Mouse (Mus musculus): Measurements from ENCODE around the gene Celf5.

Celf5 gene

DNA sequence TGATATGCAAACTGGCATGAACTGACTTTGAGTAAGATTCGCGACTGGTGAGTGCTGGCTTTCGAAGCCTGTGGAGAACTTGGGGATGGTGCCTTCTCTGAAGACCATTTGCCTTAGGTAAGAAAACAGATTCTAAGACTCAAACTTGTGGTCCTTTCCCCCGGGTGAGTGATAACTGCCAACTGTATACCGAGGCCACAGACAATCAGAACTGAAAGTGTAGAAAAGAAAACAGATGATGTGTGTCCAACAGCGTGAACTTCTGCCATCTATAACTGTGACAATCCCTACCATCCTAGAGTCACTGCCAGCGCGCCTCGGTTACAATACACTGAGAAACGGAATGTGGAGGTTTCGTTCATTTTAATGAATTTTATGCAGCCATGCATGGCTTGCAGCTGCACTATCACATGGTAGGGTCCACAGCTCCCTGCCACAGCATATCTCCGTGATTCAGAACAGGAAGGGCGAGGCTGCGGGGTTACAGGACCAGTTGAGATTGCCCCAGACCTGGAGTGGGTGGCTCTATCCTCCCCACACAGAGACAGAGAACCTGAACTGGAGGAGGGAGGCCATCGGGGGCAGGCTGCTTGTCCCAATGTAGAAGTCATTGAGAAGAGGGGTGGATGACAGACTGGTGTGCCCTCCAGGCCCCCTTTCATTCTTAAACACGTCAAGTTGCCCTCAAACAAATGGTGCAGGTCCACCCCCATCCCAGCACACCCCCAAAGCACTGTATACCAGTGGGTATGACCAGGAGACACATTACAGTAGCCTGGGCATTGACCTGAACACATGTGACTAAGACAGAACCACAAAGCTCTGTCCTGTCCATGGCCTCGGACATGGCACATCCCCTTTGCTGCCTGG lies 15.1 kb upstream of the Celf5 start:
- in situ Hi-C loops (cut with MboI), result loop anchor here (5.0 kb wide), 1 partner anchor 35 kb away; no protein-coding TSS in a partner anchor

DNA sequence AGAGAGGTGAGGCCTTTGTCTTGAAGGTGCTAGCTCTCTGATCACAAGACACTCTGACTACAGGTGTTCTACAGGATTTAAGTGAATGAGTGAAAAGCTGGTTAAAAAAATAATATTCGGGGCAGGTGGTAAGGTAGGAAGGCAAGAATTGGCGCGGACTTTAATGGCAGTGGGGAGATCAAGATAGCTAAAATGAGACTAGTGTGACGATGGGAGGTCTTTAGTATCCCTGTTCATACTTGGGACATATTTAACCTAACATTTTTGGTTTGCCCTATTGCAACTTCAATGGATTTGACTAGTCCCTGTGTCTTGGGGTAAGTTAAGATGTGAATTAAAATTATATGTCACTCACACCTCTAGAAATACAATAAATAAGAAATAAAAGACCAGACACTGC lies 14.5 kb upstream of the Celf5 start:
- in situ Hi-C loops (cut with MboI), result loop anchor here (5.0 kb wide), 1 partner anchor 35 kb away; no protein-coding TSS in a partner anchor

DNA sequence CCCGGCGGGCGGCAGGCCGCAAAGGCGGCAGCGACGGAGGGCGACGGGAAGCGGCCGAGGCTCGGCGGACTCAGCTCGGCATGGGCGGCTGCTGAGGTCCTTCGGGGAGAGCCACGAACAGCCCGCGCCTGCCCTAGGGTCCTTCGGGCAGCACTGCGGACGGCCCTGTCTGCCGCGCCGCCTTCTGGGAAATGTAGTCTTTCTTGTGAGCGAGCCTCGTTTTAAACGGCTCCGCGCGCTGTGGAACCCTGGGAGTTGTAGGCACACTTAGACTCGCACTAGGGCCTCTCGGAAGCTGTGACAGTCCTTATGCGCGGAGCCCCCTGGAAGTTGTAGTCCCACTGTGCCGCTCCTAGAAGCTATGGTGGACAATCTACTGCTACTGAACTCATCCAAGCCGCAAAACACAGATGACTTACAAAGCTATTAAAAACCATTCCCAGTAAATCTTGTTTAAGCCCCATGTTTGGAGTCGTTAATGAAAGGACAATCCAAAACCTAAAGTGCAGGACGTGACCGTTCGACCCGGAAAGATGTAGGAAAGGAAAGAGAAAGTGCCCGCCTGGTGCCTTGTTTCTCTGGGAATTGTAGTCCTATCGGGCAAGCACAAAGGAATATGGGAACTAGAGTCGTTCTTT lies 13.9 kb upstream of the Celf5 start, which contains the start of gene Ncln:
Gene Ncln, minus strand, starts transcription at position 129 of the 638 bp plus-strand sequence.
- in situ Hi-C loops (cut with MboI), result loop anchor here (5.0 kb wide), 1 partner anchor 36 kb away; no protein-coding TSS in a partner anchor

DNA sequence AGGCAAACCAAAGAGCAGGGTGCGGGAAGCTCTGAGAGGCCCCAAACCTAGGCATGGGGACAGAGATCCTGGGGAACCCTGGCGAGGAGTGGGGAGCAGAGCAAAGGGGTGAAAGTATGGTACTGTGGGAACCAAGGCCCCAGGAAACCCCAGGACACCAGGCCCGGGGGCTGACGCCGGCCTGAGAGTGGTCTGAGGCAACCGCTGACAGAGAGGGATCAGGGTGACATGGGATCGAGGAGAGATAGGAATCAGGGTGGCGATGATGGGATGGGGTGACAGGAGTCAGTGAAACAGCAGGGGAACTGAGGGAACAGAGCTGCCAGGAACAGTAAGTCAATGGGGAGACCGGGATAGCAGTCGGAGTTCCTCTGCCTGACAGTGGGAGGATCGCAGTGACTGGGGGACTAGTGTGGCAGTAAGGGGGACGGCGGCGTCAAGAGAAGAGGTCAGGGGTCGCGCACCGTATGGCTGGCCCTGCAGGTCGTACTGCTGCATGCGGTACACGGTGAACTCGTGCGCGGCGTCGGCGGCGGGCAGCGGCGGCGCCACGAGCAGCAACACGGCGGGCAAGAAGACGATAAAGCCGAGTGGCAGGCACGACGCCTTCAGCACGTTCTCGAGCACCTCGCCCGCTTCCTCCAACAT lies 13.2 kb upstream of the Celf5 start:
- in situ Hi-C loops (cut with MboI), result loop anchor here (5.0 kb wide), 1 partner anchor 37 kb away; no protein-coding TSS in a partner anchor

DNA sequence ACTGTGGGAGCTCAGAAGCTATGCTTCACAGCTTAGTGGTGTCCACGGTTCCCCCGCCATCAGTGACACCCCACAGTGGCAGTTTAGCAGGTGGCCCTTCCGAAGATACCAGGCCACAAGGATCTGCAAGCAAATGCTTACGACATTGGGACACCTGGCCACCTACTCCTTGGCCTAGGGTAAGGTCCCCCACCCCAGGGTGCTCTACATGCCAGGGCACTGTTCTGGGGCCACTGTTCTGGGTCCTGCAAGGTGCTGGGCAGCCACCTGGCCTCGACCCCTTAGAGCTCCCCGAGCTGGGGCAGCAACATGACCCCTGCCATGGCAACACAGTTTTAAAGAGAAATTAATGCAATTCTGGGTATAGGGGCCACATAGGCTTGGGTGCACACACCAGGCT lies 12.6 kb upstream of the Celf5 start:
- in situ Hi-C loops (cut with MboI), result loop anchor here (5.0 kb wide), 1 partner anchor 37 kb away; no protein-coding TSS in a partner anchor

DNA sequence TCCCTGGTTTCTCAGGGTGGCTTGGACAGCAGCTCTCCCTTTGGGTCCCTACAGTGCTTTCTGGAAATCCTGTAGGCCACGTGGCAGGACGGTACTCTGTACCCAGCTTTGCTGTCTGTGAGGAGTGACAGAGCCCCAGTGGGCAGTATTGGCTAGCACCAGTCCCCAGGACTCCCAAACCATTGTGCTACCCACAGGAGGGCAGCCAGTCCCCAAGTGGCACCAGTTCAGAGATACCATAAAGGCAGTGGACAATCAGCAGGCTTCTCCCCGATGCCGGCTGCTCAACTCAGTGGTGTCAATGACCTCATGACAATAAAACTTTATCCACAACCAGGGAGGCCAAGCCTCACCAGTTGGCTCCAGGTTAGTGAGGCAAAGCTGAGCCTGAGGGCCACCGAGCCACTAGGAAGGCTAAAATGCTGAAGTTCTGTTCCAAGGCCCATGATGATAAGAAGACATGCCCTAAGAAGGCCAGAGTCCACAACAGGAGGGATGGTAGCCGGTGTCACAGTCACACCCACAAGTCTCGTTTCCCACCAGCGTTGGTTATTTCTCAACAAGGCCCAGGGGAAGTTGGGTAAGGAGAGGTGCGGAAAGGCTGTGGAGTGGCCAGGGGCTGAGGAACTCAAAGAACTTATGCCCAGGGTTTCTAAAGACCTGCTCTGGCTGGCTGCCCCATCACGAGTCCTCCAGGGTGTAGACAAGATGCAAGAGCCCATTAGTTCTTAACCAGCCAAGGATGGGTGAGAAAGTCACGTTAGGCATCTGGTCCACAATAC lies 11.9 kb upstream of the Celf5 start:
- in situ Hi-C loops (cut with MboI), result loop anchor here (5.0 kb wide), 1 partner anchor 38 kb away; no protein-coding TSS in a partner anchor

DNA sequence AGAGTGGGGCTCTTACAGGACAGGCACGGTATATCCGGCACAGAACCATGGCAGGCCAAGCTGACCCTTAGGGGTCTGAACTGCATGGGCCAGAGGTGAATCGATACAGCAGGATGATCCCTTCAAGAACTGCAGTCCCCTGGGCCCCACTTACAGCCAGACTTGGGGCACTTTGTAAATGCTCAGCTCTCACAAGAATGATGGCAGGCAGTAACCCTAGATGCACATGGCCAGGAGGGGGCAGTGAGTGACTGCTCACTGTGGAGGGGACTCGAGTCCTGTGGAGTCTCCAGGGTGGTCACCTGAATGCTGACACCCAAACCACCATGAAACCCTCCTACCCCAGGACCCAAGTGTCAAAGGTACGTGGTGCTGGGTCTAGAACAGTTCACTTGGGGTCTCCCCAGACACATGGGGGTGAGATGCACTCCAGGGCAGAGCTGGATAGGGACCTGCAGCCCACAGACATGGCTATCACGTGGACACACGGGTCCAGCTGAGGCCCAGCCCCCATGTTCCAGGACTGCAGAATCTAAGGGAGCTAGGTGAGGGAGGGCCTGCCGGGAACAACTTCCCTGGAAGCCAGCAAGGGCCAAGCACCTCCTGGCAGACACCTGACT lies 11.2 kb upstream of the Celf5 start:
- in situ Hi-C loops (cut with MboI), result no loop called here

DNA sequence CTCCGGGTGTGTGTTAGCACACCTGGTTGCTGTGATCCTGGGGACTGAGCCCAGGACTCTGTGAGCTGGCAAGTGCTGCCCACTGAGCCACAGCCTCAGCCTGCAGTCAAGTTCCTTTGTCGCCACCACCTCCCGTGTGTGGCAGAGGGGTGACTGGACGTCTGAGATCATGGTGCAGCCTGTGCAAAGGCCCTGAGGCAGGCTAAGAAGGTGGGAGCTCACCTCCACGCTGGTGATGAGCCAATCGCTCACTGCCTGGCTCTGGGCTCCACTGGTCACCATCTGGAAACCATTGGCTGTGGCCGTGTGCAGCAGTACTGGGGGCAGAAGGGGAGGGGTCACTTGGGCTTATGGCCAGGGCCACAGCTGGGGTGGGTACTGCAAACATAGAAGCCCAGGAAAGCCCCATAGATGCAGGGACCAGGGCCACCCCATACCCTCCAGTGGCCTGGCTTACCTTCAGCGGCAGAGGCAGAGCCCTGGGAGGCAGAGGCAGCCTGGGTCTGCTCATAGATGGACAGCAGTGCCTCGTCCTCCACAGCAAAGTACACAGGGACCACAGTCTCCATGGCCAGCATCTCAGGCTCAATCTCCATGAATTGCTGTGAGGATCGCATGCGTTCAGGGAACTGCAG lies 10.2 kb upstream of the Celf5 start:
- in situ Hi-C loops (cut with MboI), result no loop called here

DNA sequence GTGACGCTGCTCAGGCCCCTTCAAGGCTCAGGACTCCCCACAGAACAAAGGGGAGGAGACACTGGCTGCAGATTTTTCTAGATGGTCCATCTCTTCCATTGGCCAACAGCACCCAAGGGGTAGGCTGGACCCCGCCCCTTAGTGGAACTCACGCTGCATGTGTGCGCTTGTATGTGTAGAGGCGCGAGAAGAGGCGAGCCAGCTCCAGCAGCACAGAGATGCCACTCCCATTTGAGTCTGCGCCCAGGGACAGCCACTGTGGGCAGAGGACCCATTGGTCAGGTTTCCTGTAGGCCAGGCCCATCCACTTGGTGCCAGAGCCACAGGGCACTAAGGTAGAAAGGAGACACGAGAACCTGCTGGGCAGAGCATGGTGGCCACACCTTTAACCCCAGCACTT lies 8.5 kb upstream of the Celf5 start:
- in situ Hi-C loops (cut with MboI), result no loop called here

DNA sequence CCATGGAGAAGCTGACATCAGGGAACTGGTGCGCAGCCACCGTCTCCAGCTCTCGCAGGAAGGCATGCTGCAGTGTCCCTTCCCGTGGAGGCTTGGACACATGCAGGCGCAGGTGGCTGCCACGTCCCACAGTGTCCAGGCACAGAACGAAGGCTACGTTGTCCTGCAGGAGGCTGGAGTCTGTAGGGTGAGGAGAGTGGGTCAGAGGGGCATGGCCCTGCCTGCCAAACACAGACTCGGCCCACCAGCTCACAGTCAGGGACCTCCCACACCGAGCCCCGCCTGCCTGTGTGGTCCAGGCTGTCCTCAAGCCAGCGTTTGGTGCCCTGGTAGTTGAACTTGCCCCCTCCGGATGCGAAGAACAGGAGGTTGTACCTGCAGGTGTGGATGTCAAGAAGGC lies 7.4 kb upstream of the Celf5 start:
- in situ Hi-C loops (cut with MboI), result no loop called here

DNA sequence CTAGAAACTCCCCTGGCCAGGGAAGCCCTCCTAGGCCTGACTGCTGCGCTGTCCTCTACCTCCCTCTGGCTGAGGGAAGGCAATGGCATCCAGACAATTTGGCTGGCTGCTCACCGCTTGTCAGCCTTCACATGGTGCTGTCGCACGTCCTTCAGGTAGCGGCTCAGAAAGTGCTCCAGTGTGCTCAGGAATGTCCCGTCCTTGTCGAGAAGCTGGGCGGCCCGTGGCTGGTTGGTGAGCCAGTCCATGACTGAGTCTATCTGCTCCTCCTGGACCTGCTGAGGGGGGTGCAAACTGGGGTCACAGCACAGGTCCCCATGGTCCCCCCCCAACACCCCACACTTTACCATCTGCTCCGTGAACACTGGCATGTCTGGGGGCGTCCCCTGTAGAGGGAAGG lies 5.6 kb upstream of the Celf5 start:
- in situ Hi-C loops (cut with MboI), result no loop called here

DNA sequence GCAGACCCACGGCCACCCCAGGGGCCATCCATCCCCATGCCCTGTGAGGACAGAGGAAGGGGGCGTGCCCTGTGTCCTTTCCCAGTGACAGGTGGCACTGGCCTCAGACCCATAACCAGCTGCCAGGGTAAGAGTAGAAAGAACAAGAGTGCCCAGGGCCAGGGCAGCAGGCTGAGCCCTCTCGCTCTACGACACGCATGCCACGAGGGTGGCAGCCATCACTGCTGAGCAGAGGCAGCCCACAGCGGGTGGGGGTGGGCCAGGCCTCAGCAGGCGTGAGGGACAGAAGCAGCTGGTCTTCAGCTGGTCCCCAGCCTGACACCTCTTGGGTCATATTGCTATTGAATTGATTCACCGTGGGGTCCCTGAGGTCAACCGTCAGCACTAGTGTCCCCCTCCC lies 4.0 kb upstream of the Celf5 start:
- in situ Hi-C loops (cut with MboI), result no loop called here

DNA sequence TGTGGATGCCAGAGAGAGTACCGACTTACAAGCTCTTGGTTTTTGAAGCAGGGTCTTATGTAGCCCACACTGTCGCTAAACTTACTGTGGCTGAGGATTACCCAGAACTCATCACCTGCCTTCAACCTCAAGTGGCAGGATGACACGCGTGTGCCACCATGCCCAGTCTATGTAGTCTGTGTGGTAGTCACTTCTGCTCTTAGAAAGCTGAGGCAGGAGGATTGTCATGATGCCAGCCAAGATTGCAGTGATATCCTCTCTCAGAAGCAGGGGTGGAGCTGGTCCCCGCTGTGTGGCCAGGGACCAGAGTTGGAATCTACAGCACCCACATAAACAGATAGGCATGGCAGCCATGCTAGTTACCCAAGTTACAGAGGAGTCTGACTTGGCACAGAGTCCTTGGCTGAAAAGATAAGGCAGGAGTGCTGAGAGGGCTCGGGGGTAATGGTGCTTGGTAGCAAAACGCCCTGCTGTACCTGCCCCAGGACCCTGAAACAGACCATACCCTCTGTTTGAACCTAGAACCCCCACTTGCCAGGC lies 3.0 kb upstream of the Celf5 start:
- in situ Hi-C loops (cut with MboI), result no loop called here

DNA sequence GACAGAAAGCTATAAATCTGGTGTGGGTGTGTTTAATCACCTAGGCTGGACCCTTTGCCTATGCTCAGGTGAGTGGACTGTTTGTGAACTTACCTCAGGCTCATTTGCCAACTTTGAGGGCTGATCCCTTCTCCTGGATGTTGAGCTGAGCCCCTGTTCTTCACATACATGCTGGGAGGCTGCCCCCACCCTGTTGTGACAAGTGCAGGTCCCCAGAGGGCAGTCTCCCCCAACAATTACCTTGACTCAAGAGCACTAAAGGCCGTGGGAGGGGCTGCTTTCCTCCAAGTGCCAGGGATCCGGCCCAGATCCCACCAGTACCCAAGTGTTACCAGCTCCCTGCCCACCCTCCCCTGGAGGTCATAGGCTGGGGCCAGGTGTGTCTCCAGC lies 2.5 kb upstream of the Celf5 start:
- in situ Hi-C loops (cut with MboI), result no loop called here

DNA sequence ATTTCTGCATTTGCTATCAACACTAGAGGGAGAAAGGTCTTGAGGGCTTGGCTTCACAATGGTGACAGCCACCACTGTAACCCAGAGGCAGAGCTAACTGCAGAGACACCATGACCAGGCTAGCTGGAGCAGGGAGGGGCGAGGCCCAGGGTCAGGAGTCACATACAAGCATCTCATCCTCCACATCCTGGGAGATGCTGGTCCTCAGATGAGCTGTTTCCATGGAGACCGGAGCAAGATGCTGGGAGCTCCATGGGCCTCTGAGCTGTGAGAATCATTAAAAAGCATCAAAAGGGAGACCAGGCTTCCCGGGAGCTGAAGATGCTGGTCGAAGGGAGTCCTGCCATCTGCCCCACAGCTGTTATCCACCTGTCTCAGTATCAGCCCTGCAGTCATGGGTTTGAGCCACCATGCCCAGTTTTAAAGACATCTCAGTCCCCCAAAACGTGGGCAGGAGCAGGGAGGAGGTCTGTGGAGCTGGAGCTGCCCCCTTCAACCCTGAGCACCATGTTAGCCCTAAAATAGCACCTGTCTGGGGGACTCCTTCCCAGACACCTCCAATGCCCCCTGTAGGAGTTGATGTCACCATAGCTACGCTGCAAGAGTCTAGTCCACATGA lies 2.0 kb upstream of the Celf5 start:
- in situ Hi-C loops (cut with MboI), result no loop called here

DNA sequence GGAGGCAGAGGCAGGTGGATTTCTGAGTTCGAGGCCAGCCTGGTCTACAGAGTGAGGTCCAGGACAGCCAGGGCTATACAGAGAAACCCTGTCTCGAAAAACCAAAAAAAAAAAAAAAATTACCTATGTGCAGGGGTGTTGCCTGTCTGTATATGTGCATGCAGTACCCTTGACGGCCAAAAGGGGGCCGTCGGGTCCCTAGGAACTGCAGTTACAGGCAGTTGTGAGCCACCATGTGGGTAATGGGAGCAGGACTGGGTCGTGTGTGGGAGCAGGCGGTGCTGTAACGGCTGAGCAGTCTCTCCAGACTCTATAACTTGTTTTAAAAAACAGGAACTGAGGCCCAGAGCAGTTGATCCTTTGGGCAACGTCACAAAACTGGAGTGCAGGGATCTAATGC lies 1.5 kb upstream of the Celf5 start:
- in situ Hi-C loops (cut with MboI), result no loop called here

DNA sequence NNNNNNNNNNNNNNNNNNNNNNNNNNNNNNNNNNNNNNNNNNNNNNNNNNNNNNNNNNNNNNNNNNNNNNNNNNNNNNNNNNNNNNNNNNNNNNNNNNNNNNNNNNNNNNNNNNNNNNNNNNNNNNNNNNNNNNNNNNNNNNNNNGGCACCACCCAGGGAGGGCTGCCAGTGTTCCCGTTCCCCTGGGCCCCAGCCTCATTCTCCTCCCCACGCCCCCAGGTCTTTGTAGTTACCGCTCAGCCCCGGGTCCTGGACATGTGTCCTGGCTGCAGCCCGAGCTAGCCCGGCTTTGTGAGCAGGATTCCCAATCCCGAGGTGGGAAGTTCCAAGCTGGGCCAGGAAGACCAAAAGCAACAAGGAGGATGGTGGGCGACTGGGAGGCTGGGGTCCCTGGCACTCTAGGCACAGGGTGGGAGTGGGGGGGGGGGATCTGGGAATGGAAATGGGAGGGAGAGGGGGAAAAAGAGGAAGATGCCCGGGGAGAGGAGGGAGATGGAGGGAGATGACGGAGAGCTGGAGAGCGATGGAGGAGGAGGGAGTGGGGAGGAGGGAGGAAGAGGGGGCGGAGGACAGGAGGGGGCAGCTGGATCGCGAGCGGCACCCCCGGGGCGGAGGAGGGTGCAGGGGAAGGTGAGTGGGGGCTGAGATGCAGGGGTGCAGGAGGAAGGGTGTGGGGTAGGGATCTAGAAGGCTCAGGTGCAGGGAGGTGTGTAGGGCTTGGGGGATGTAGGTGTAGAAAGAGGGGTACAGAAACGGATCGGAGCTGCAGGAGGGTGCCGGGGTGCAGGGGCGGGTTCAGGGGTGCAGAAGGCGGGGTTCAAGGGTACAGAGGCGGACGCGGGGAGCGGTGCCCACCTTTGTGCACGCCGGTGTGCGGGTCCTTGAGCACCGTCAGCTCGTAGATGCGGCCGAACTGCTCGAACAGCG lies 640 bp downstream of the Celf5 start:
- in situ Hi-C loops (cut with MboI), result no loop called here

DNA sequence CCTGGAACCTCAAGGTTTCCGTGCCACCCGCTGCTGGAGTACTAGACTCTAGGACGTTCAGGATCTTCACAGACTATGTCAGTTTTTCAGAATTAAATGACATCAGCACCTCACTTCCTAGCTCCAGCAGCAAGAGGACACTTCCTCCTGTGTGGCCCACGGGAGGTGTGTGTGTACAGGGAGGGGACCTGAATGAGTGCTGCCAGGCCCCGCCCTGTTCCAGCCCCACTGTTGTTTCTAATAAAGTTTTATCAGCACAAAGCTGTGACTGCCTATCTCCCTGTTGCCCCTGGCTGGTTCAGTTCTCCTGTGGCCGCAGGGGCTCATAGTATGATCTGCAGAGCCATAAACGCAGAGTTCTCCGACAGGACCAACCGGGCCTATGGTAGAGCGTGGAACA lies 8.0 kb downstream of the Celf5 start:
- in situ Hi-C loops (cut with MboI), result no loop called here

DNA sequence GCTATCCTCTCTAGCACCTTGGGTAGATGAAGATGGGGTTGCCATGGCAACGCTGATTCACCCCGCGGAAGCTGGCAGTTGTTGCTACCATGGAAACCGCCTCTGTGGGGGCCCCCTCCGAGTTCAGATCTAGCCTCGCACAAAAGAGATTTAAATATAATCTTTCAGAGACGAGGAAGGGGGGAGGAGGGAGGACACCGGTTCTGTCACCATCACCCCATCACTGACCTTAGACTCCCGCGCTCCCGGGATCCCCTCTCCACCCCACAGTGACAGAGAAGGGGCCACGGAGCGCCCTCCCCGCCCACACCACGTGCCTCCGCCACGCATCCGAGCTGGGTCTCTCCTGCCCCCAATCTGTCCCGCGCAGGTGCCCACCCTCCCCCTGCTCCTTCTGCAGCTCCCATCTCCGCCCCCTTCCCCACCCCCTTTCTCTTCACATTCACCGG lies 9.5 kb downstream of the Celf5 start:
- in situ Hi-C loops (cut with MboI), result no loop called here
